Mouse (Mus musculus) adrenal gland, adult 2 months (tissue): ENCODE measurements around the gene Wbp1l. TPM values are rescaled to one million over a fixed set of nuclear protein-coding genes. Genes with fewer than 3 reads are reported as not detected.
"Not testable (repeated sequence)": the region's sequence is repeated elsewhere in the genome, so short reads cannot be mapped to it uniquely, and the experiment has no call there.

Experiments used
- DNase-seq: peaks from one replicate; pipeline ENCODE4 v3.0.0; 2021
- long read RNA-seq: library from polyadenylated mRNA; stranded (forward); transcript quantifications from one replicate; pipeline ENCODE4 v2.0.0, GENCODE M21; 2021
- polyA plus RNA-seq: library from polyadenylated mRNA; depleted of rRNA; stranded (reverse); fragments of >200 nt; gene quantifications from 2 replicates; pipeline ENCODE4 v1.2.3, GENCODE M21; 2012; rRNA removed
- total RNA-seq, 2 experiments: library from RNA; stranded (reverse); gene quantifications; 2 replicates each; pipeline ENCODE4 v1.2.3; 2021

The Wbp1l gene
- 100 to 1,000 TPM; 136 to 156 TPM for total RNA-seq
- polyA plus RNA-seq: 128 and 159 TPM in 2 replicates
- long read RNA-seq, transcript Wbp1l-201 (5 exons, 3,911 nt): major isoform, 54 of 139 reads
- long read RNA-seq, transcript Wbp1l-204 (4 exons, 3,900 nt): minor isoform, 37 of 139 reads
- long read RNA-seq, partial matches to known transcripts: 33 of 139 reads
- long read RNA-seq, other reads (novel, unspliced or antisense): 14 of 139 reads

DNA sequence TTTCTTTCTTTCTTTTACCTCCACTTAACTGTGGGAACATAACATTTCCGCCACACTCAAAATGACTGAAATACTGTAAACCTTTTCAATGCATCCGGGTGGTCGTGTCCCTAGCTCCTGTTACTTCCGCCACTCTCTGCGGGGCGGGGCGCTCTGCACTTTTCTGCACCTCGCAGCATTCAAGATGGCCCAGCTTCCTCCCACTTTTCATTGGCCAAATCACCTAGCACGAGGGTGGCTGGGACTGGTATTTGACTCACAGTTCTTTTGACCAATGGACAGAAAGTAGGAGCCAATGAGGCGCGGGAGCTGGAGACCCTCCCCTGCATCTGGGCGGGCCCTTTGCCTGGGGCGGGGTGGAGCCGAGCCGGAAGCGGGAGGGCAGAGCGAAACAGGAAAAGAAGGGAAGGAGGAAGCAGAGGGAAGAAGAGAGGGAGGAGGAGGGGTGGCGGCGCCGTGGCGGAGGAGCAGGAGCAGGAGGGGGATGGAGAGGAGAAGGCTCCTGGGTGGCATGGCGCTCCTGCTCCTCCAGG is at the start of gene Wbp1l:
Gene Wbp1l, plus strand, starts transcription at position 365 of the 533 bp plus-strand sequence.
- DNase-seq: peak; percentile 99

DNA sequence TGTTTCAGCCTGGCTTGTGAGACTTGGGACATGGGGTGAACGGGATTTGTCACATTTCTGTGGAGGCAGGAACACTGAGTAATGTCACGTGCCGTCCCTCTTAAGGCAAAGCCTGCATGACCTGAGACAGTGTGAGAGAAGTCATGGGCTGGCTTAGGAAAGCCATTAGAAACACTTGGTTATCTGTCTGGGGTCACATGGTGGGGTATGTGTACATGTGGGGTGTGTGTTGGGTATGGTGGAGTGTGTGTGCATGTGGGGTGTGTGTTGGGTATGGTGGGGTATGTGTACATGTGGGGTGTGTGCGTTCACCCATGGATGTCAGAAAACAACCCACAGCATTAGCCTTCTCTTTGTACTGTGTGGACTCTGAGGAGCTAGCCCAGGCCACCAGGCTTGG is 48.5 kb upstream of the Wbp1l start:
- no peak for DNase-seq

DNA sequence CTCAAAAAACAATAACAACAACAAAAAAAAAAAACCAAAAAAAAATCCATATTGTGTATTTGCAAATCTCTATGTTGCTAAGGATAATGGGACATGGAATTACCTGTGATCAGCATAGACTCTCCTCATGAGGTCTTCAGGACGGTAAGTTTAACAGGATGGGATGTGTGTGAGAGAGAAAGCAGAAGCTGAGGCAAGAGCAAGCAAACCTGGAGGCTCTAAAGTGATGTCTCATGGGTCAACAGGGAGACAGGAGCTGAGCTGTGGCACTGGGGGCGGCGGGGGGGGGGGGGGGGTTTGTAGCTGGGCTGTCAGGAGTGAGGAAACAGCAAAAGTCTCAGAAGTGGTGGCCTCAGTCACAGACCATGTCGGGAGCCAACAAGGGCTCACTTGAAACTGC is 46.4 kb upstream of the Wbp1l start:
- DNase-seq: no peak

DNA sequence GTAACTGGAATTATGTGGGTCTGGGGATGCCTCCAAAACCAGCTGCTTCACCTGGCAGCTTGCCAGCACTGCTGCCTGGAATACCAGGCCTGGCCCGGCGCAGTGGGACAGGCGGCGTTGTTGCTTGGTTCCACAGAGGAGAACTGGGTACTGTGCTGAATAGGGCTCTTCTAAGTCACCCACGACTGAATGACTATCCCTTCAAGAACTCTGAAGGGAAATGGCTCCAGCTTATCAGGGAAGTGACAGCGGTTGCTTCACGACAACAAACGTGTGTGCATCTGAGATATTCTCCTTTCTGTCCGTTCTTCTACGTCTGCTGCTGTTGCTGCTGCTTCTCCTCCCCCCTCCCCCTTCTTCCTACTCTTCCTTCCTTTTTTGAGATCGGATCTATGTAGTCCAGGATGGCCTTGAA is 45.3 kb upstream of the Wbp1l start:
- peak; percentile 31 for DNase-seq

DNA sequence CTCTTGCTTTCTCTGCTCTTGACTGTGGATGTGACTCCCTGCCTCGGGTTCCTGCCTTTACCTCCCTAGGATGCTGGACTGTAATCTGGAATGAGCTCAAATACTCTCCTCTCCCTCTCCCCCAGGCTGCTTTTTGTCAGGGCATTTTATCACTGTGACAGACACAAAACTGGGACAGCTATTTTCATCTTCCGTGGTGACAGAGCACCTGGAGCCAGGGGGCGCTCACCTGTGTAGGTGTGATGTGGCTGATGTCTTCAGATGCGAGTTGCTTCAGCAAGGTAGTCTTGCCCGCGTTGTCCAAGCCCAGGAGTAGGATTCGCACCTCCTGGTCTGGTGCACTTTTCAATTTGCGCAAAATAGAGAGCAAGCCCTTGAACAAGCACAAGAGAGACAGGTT is 40.9 kb upstream of the Wbp1l start:
- no peak for DNase-seq

DNA sequence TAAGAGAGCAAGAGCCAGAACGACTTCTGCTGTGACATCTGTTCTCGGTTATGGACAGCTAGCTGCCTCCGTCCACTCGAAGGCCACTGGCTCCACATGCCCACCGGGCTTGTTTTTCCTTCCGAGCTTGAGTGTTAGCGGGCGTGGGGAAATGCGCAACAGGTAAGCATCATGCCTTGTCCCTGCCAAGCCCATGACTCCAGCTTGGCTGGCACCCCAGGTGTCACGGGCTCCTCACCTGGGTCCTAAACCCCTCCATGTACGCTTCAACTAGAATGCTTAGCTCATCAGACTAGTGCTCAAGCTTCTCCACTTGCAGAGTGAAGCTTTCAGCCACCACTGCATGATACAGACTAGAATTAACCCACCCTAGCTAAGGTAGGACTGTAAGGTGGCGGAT is 40.3 kb upstream of the Wbp1l start:
- no peak for DNase-seq

DNA sequence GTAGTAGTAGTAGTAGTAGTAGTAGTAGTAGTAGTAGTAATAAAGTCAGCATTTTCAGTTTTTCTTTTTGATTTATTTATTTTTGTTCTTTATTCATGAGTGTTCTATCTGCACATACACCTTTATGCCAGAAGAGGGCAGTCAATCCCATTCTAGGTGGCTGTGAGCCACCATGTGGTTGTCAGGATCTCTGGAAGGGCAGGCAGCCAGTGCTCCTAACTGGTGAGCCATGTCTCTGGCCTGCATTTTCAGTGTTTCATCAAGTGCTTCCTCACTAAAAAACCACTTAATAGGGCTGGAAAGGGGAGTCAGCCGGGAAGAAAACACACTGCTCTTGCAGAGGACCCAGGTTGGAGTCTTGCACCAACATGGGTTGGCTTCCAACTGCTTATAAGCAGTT is 36.8 kb upstream of the Wbp1l start:
- peak; percentile 67 for DNase-seq

DNA sequence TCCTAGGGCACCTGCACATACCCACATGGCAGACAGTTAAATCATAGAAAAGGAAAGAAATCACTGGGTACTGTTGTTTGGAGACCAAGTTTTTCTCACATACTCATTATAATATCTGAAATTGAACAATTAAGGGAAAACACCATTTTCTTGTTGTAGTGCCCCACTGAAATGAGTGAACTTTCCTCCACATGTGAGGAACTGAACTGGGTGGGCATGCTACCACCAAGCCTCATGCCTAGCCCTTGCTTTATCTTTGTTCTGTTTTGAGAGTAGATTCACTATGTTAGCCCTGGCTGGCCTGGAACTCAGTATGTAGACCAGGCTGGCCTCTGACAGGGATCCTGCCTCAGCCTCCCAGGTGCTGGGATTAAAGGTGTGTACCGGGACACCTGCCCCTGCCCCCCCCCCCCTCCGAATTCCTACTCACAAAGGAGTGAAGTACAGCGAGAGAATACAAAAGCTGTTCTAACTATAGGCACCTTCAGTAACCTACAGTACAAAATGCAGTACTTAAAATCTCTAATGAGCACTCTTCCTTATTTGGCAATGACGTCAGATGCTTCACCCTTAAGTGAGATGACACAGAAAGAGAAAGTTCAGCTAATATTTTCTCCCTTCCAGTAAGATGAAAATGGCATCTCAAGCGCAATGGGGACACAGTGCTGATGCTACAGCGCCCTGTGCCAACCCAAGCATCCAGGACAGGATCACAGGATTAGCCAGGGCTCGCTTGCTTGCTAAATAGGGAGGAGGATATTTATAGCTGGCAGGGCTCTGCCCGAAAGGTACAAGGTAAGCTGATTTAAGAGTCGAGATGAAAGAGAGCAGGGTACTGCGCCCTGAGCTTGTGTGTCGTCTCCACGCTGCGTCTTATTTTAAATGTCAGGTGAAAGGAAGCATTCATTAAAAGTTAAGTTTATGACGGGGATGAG is 36.0 kb upstream of the Wbp1l start:
- DNase-seq: no peak

DNA sequence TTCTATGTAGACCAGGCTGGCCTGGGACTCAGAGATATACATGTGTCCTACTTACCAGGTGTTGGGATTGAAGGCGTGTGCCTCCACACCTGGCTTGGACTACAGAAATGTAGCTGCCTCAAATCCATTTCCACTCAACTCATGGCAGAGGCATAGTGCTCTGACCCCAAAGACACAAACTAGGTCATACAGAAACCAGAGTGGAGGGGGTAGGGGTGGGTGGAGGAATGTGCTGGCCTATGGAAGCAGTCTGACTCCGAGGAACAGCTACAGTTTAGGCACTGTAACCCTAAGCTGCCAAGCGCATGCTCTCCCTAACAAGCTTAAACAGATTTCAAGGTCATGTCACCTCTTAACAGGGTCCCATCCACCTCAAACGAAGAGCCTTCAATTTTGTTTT is 35.3 kb upstream of the Wbp1l start:
- DNase-seq: no peak

DNA sequence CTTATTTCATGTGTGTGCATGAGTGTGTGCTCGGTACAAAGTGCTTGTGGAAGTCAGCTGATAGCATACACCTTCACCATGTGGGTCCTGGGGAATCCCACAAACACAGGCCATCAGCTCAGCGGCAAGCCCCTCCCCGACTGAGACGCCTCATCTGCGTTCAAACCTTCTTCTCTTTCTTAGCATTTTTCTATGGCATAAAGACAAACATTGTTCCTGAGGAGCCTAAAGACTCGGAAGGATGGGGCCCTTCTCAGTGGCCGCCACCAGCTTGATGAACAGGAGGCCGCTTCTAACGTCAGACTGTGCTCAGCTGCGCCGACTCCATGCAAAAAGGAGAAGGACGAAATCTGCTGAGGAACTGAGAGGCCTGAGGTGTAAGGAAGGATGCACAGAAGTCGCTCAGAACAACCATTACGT is 34.8 kb upstream of the Wbp1l start:
- DNase-seq: no peak

DNA sequence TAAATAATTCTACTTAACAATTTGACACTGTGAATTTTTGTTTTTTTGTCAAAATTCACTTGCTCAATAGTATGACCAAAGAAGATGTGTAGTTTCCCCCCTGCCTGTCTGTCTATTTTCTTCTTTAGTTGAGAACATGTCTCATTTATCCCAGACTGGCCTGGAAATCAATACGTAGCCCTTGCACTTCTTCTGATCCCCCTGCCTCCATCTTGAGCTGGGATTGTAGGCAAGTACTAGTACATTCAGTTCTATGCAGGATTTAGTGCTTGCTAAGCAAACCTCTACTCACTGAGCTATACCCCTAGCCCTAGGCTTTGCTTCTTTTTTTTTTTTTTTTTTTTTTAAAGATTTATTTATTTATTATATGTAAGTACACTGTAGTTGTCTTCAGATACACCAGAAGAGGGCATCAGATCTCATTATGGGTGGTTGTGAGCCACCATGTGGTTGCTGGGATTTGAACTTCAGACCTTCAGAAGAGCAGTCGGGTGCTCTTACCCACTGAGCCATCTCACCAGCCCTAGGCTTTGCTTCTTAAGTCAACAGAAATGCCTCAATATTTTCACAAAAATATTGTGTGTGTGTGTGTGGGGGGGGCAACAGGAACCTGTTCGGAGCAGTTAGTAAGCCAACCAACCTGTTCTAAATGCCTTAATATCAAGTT is 27.5 kb upstream of the Wbp1l start:
- not testable (repeated sequence) for DNase-seq

DNA sequence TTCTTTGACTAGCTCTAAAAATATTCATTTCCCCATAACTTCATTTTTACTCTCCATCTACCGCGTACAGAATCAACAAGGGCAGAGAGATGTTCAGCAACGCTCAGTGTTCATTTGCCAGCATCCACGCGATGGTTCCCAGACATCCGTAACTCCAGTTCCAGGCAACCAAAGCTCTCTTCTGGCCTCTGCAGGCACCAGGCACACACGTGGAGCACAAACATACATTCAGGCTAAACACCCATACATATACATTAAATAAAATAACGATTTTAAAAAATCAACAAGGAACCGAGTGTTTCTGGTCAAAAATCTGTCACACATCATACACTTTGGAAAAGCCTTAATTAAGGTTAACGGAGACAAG is 27.0 kb upstream of the Wbp1l start:
- DNase-seq: no peak

DNA sequence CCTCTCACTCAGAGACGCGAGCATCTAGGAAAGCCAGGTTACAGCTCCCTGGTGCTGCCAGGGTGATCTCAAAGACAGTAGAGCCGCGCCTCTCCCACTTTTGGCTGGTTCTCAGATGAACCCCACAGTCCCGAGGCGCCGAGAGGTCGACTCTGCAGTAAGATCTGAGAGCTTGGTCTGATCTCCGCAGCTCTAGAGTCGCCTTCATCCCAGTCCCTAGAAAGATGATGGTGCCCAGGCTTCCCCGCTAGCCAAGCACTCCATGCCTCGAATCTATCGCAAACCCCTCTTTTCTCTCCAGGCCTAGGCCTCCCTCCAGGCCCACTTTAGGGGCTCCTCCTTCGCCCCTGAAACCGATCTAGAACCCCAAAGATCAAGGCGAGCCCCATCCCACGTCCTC is 26.3 kb upstream of the Wbp1l start:
- no peak for DNase-seq

DNA sequence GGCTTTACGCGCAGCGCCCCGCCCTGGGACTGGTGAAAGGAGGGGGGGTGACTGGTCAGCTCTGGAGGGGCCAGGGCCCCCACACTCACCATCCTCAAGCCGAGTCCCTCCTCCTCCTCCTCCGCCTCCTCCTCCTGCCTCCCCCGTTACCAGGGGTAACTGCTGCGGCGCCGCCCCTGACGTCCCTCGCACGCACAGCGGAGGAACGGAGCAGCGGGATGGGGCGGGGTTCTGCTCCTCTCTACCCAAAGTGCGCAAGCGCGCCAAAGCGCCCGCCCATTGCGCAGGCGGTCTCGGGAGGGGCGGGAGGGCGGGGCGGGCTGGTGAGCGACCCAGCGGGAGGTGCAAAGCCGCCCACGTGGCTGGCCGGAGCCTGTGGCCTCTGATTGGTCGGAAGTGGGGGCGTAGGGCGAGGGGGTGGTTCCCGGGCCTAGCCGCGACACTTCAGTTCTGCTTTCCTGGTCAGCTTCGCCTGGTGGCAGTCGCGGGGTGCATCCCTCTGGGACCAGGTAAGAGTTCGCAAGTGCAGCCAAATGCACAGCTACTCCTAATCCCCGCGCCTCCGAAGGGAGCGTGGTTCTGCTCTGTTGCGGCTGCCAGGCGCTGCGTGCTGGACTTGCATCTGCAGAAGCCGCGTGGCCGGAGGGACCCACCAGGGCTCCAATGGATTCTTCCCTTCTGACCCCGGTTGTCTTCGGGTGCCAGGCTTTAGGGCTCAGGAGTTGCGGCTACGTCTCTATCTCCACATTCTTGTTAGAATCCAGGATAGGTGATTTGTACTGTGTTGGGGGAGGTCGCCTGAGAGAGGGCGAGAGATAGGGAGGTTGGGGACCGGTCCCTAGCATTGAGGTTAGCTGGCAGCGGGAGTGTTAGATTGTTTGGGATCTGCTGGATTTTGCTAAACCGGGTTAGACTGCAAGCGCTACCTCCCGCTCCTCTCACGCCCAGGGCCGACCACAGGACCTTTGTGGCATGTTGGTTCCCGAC is 25.6 kb upstream of the Wbp1l start, which contains the start of the genes Arl3 and Sfxn2:
Gene Arl3, minus strand, starts transcription at position 248 of the 987 bp plus-strand sequence.
Gene Sfxn2, plus strand, starts transcription at position 415 of the 987 bp plus-strand sequence.
- DNase-seq: peak; percentile 97

DNA sequence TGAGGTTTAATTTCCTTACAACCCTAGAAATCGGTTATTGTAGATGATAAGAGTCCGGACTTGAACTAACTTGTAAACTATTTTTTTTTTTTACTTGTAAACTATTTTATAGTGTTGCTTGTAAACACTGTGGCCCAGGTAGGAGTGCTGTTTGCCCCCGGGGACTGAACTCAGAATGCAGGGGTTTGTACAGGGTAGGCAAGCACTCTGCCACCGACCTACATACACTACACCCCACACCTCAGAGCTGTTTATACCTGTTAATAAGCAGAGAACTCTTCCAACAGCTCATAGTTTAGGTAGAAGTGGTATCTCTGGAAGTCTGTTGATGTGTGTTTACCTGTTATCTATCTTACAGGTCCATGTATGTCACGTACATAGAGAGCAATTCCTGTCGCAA is 24.9 kb upstream of the Wbp1l start:
- DNase-seq: no peak

DNA sequence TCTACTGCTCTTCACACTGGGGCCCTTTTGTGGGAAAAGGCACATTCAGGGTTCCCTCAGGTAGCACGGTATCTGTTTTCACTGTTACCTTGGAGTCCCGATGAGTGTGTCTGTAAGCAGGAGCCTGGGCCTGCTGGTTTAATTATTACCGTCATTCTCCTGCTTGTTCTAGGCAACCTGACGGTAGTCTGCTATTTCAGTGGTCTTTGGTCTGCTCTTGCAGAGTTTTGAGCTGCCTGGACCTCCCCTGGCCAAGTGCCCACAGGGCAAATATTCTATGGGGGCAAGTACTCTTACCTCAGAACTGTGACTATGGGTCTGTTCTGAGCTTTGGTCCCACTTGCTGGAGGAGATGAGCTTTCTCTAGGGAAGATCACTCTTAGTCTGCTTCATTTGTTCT is 23.7 kb upstream of the Wbp1l start:
- no peak for DNase-seq

DNA sequence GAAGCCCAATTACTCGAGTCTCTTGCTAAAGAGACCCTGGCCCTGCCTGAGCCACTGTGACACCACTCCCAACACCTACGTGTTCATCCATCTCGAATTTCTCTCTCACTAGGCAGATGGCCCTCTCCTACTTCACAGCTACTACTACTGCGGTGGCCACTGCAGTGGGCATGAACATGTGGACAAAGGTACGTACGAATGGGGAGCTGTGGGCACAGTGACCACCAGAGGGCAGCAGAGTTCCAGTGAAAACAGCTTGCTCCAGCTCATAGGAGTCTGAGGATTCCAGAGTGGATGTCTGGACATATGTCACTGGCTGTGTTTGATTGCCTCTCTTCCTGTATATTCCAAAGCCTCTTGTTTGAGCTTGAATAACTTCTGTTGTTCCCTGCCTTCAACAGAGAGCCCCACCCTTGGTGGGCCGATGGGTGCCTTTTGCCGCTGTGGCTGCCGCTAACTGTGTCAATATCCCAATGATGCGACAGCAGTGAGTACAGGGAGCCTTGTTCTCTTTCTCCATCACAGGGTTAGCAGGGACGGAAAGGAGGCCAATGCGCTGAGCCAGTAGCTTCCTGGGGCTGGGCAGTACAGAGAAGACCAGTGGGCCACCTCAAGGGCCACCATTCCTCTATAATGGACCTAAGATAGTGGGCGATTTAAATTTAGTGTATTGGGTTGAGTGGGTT is 10.9 kb upstream of the Wbp1l start:
- peak; percentile 84 for DNase-seq

DNA sequence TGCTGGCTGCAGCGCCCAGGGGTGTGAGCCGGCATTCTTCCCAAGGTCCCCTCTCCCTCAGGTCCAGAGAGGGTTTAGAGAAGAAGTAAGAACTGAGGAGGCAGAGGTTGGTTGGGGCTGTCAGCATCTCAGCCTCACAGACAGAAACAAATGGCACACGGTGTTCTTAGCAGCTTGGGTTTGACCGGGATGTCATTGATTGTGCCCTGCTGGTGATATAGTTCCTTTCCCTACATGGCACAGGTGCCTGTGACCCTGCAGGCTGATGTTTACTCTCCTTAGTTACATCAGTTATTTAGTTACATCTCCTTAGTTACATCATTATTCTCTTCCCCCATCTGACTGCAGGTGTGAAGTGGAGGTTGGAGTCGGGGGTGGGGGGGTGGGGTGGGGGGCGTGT is 7.3 kb upstream of the Wbp1l start:
- DNase-seq: no peak

DNA sequence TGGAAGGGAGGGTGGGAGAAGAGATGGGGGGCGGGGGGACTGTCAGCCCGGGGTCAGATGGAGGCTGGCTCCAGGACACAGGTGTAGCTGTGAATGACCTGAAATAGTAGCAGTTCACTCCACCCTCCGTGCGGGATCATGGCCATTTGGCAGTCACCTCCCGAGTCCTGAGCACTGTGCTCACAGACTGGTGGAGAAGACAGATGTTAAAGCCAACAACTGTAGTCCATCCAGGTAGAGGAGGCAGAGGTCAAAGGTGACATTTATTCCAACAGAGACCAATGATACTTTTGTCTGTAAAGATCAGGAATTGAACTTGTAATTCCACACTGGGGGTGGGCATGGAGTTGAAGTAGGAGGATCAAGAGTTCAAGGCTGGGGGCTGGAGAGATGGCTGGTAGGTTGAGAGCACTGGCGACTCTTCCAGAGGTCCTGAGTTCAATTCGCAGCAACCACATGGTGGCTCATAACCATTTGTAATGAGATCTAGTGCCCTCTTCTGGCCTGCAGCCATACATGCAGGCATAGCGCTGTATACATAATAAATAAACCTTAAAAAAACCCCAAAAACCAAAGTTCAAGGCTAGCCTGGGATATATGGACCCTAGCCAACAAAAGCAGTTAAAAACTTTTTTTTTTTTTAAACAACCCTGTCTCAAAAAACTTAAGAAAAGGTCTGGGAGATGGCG is 6.0 kb upstream of the Wbp1l start:
- no peak for DNase-seq

DNA sequence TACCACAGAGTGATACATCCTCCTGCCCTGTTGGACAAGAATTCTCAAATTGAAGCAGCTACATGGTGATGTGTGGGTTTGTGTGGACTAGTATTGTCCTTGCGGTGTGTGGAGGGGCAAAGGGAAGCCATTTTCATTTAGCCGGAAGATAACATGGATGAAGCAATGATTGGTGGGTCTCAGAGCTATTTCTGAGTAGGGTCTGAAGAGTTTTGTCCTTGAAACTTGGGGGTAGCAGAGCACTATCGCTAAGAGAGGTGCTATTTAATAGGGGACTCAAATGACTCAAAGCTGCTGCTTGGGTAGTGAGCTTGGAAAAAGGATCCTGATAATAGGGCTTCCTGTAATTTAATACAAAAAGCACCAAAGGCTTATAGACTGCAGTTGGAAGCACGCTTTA is 697 bp upstream of the Wbp1l start:
- no peak for DNase-seq
